Mouse (Mus musculus) intestine, embryonic 14.5 days (tissue): ENCODE data around the gene Hapln2. TPM values are rescaled to one million over a fixed set of nuclear protein-coding genes. Genes with fewer than 3 reads are reported as not detected.

Experiments
- ATAC-seq: fragments of 200-750 bp; cut with Nextera tagmentation; replicated peaks from 2 replicates; pipeline ENCODE4 v1.8.0; 2017; ENCODE audit warnings: low read depth, moderate number of reproducible peaks, moderate TSS enrichment, moderate library complexity; ENCODE audit not compliant: low FRiP score, low TSS enrichment
- DNase-seq: peaks from one replicate; pipeline ENCODE4 v3.0.0-alpha.2; 2018; ENCODE audit warnings: low spot score
- H3K27ac ChIP-seq: fragments of 300-500 bp; sonication (generic); 2 replicates; pipeline ENCODE4 v1.5.1; 2014; ENCODE audit warnings: low read depth, mild to moderate bottlenecking, control low read depth
- H3K27me3 ChIP-seq: fragments of 300-500 bp; sonication (generic); replicated peaks from 2 replicates; pipeline ENCODE4 v1.6.1; 2014; ENCODE audit warnings: low read length, control low read depth; ENCODE audit not compliant: control insufficient read depth, insufficient read depth
- H3K36me3 ChIP-seq: fragments of 300-500 bp; sonication (generic); 2 replicates; pipeline ENCODE4 v1.6.1; 2014; ENCODE audit warnings: low read length, control low read depth; ENCODE audit not compliant: control insufficient read depth, insufficient read depth
- H3K4me1 ChIP-seq: fragments of 300-500 bp; sonication (generic); replicated peaks from 2 replicates; pipeline ENCODE4 v1.6.1; 2014; ENCODE audit warnings: low read length, control low read depth, mixed read lengths; ENCODE audit not compliant: control insufficient read depth, insufficient read depth
- H3K4me2 ChIP-seq: fragments of 300-500 bp; sonication (generic); 2 replicates; pipeline ENCODE4 v1.6.1; 2014; ENCODE audit warnings: low read length
- H3K4me3 ChIP-seq: fragments of 300-500 bp; sonication (generic); 2 replicates; pipeline ENCODE4 v1.5.1; 2014; ENCODE audit warnings: low read depth, low read length, control low read depth, mixed read lengths
- H3K9ac ChIP-seq: fragments of 300-500 bp; sonication (generic); 2 replicates; pipeline ENCODE4 v1.6.1; 2014; ENCODE audit warnings: mild to moderate bottlenecking, low read length
- H3K9me3 ChIP-seq: fragments of 300-500 bp; sonication (generic); 2 replicates; pipeline ENCODE4 v1.6.1; 2016; ENCODE audit warnings: low read length, control low read depth; ENCODE audit not compliant: control insufficient read depth
- WGBS: fragments of 180-500 bp; shearing (Covaris S2); extraction: QIAGEN DNeasy Blood & Tissue Kit; methylation state at CpG from one replicate; pipeline ENCODE4 v1.1.7; 2014; 5-methylcytosine and 5-hydroxymethylcytosine counted together
- polyA plus RNA-seq: library from polyadenylated mRNA; unstranded; fragments of >200 nt; fragmentation: Nextera tagmentation; extraction: Ambion mirVana; gene quantifications from 2 replicates; pipeline ENCODE4 v1.2.1, GENCODE M21; 2014

Gene Hapln2
- polyA plus RNA-seq, 1 experiment from 2014 or later, result not detected

GRCm38 (mm10) chr3:87998747-87999146 lies 28.6 kb downstream of the Hapln2 start:
- no peaks in the 10 kb centered on the region for H3K9me3 ChIP-seq
- no peak for DNase-seq
- H3K4me2 ChIP-seq, result no peak overlapping the region
- peaks cover 100% of the 10 kb centered on the region for H3K27me3 ChIP-seq
- H3K36me3 ChIP-seq, result no peaks in the 10 kb centered on the region
- WGBS, result 5% methylated on average over 7 of the region's 7 CpGs
- H3K9ac ChIP-seq, result no peak overlapping the region
- H3K4me3 ChIP-seq, result no peak overlapping the region
- ATAC-seq, result no peak
- H3K27ac ChIP-seq, result no peak overlapping the region
- peaks cover 13% of the 10 kb centered on the region for H3K4me1 ChIP-seq

- Histone ChIP-seq H3K4me1 (peaks cover 13% of the 10 kb centered on the region), H3K4me2 (peak overlapping the region; percentile 50), H3K9ac (no peak overlapping the region), H3K9me3 (no peaks in the 10 kb centered on the region), H3K27me3 (peaks cover 98% of the 10 kb centered on the region), H3K4me3 (peak overlapping the region; percentile 28), H3K36me3 (no peaks in the 10 kb centered on the region), H3K27ac (no peak overlapping the region)
- ATAC-seq (peak; percentile 58; the same call in 1 of the 2 replicates), DNase-seq (no peak)
- 1% methylated on average over 49 of the region's 49 CpGs for WGBS
These were observed 30.3 kb downstream of the Hapln2 start for GRCm38 (mm10) chr3:87996971-87997614.

GRCm38 (mm10) chr3:87996401-87996800 lies 31.0 kb downstream of the Hapln2 start:
- H3K27me3 ChIP-seq, result peaks cover 98% of the 10 kb centered on the region
- ATAC-seq, result no peak
- DNase-seq, result no peak
- H3K9ac ChIP-seq, result no peak overlapping the region
- 4% methylated on average over 15 of the region's 15 CpGs for WGBS
- no peaks in the 10 kb centered on the region for H3K9me3 ChIP-seq
- peaks cover 13% of the 10 kb centered on the region for H3K4me1 ChIP-seq
- no peaks in the 10 kb centered on the region for H3K36me3 ChIP-seq
- no peak overlapping the region for H3K27ac ChIP-seq
- no peak overlapping the region for H3K4me3 ChIP-seq
- no peak overlapping the region for H3K4me2 ChIP-seq

GRCm38 (mm10) chr3:87995331-87995730 lies 32.1 kb downstream of the Hapln2 start:
- no peak overlapping the region for H3K27ac ChIP-seq
- no peak overlapping the region for H3K4me3 ChIP-seq
- peaks cover 95% of the 10 kb centered on the region for H3K27me3 ChIP-seq
- H3K9ac ChIP-seq, result no peak overlapping the region
- peaks cover 13% of the 10 kb centered on the region for H3K4me1 ChIP-seq
- ATAC-seq, result no peak
- 31% methylated on average over 11 of the region's 11 CpGs for WGBS
- no peak overlapping the region for H3K4me2 ChIP-seq
- H3K36me3 ChIP-seq, result no peaks in the 10 kb centered on the region
- no peaks in the 10 kb centered on the region for H3K9me3 ChIP-seq
- DNase-seq, result no peak

- Histone ChIP-seq H3K36me3 (no peaks in the 10 kb centered on the region), H3K9ac (no peak overlapping the region), H3K4me2 (no peak overlapping the region), H3K27me3 (peaks cover 95% of the 10 kb centered on the region), H3K27ac (no peak overlapping the region), H3K4me3 (no peak overlapping the region), H3K9me3 (no peaks in the 10 kb centered on the region), H3K4me1 (peaks cover 6% of the 10 kb centered on the region)
- DNase-seq (peak; percentile 86), ATAC-seq (no peak)
- WGBS, result 1% methylated on average over 6 of the region's 6 CpGs
These were observed 33.9 kb downstream of the Hapln2 start for GRCm38 (mm10) chr3:87993436-87993835.

GRCm38 (mm10) chr3:87989935-87990334 lies 37.4 kb downstream of the Hapln2 start:
- no peak overlapping the region for H3K9ac ChIP-seq
- 34% methylated on average over 10 of the region's 10 CpGs for WGBS
- H3K4me2 ChIP-seq, result no peak overlapping the region
- H3K27me3 ChIP-seq, result peaks cover 65% of the 10 kb centered on the region
- H3K4me3 ChIP-seq, result no peak overlapping the region
- no peaks in the 10 kb centered on the region for H3K36me3 ChIP-seq
- peaks cover 24% of the 10 kb centered on the region for H3K4me1 ChIP-seq
- no peaks in the 10 kb centered on the region for H3K9me3 ChIP-seq
- no peak overlapping the region for H3K27ac ChIP-seq
- DNase-seq (no peak), ATAC-seq (no peak)

- Histone ChIP-seq H3K4me1 (peaks cover 39% of the 10 kb centered on the region), H3K9me3 (no peaks in the 10 kb centered on the region), H3K9ac (no peak overlapping the region), H3K27ac (no peak overlapping the region), H3K4me3 (peak overlapping the region; percentile 38), H3K36me3 (no peaks in the 10 kb centered on the region), H3K27me3 (peaks cover 48% of the 10 kb centered on the region), H3K4me2 (peak overlapping the region; percentile 72)
- WGBS, result 4% methylated on average over 15 of the region's 15 CpGs
- DNase-seq (no peak), ATAC-seq (no peak)
These were observed 39.3 kb downstream of the Hapln2 start for GRCm38 (mm10) chr3:87988068-87988467.

GRCm38 (mm10) chr3:87987633-87988032 lies 39.8 kb downstream of the Hapln2 start:
- peaks cover 43% of the 10 kb centered on the region for H3K4me1 ChIP-seq
- peak overlapping the region; percentile 20 for H3K9ac ChIP-seq
- WGBS, result 0% methylated on average over 15 of the region's 15 CpGs
- peak; percentile 36; the same call in 1 of the 2 replicates for ATAC-seq
- peaks cover 44% of the 10 kb centered on the region for H3K27me3 ChIP-seq
- H3K27ac ChIP-seq, result no peak overlapping the region
- peak; percentile 69 for DNase-seq
- no peaks in the 10 kb centered on the region for H3K9me3 ChIP-seq
- H3K4me3 ChIP-seq, result peak overlapping the region; percentile 38
- H3K36me3 ChIP-seq, result no peaks in the 10 kb centered on the region
- H3K4me2 ChIP-seq, result peak overlapping the region; percentile 72

- ATAC-seq (peak; percentile 73), DNase-seq (peak; percentile 100)
- Histone ChIP-seq H3K9ac (peak overlapping the region; percentile 20), H3K36me3 (no peaks in the 10 kb centered on the region), H3K27ac (peak overlapping the region; percentile 77; the same call in 1 of the 2 replicates), H3K9me3 (no peaks in the 10 kb centered on the region), H3K27me3 (peaks cover 36% of the 10 kb centered on the region), H3K4me2 (peak overlapping the region; percentile 72), H3K4me3 (peak overlapping the region; percentile 38), H3K4me1 (peaks cover 51% of the 10 kb centered on the region)
- WGBS, result 0% methylated on average over 17 of the region's 17 CpGs
These were observed 40.5 kb downstream of the Hapln2 start for GRCm38 (mm10) chr3:87986868-87987267.
